Mouse (Mus musculus): Measurements from ENCODE around the gene Sox6.

The Sox6 gene

DNA sequence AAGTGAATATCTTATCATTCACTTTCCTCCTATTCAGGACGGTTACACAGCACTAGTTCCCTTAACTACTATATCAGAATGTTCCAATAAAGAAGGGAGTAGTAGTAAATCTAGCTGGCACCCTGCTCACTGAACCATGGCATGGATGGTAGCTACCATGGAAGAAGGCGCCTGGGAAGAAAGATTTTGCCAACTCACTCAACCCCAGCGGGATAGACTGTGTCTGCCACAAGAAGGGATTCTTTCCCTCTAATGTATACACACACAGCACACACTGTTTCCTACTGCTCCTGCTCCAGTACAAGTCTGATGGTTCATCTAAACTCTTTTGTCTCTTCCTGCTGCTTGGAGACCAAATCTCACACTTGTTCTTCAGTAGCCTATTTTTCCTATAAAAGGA lies 147.1 kb downstream of the Sox6 start:
- DNase-seq (ENCODE audit: low read depth) = no peak

DNA sequence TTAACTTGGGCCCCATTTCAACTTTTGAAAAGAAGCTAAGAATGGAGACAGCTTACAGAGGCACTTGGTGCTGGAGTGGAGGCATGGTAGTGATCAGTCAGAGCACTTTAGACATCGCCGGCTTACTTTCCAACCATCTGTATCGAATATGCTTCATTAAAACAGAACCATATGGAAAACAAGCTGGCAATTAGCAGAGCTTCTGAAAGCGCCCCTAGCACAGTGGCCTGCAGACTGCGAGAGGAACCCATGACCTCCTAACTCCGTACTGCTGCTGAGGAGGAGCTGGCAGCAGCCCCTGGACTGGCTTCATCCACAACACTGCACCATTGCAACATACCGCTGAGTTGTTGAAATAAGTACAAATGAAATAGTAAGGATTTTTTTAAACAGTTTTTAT lies 148.7 kb downstream of the Sox6 start:
- peak; percentile 8 for DNase-seq (ENCODE audit: low read depth)

GRCm38 (mm10) chr7:115888561-115888960 lies 150.0 kb downstream of the Sox6 start:
- no peak for DNase-seq (ENCODE audit: low read depth)

GRCm38 (mm10) chr7:115888120-115888519 lies 150.5 kb downstream of the Sox6 start:
- peak; percentile 10 for DNase-seq (ENCODE audit: low read depth)

DNA sequence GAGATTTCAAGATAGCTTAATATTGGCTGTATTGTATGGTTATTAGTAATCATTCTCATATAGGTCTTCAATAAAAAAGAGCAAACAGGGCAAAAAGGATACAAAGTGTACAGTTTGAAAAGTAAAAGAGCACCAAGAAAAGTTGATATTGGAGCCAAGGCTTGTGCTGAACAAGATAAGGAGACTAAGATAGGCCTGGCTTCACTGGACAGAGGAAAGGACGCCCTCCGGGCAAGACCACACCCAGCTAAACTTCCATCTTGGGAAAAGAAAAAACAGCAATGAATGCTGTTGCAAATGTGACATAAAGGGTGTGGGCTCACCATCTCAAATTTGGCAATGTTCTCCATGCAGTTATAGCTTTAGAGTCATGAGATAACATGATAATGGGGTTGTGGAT lies 165.7 kb downstream of the Sox6 start:
- no peak for DNase-seq (ENCODE audit: low read depth)

- DNase-seq (ENCODE audit: low read depth) = no peak
Observed at GRCm38 (mm10) chr7:115868504-115868903, 170.1 kb downstream of the Sox6 start.

DNA sequence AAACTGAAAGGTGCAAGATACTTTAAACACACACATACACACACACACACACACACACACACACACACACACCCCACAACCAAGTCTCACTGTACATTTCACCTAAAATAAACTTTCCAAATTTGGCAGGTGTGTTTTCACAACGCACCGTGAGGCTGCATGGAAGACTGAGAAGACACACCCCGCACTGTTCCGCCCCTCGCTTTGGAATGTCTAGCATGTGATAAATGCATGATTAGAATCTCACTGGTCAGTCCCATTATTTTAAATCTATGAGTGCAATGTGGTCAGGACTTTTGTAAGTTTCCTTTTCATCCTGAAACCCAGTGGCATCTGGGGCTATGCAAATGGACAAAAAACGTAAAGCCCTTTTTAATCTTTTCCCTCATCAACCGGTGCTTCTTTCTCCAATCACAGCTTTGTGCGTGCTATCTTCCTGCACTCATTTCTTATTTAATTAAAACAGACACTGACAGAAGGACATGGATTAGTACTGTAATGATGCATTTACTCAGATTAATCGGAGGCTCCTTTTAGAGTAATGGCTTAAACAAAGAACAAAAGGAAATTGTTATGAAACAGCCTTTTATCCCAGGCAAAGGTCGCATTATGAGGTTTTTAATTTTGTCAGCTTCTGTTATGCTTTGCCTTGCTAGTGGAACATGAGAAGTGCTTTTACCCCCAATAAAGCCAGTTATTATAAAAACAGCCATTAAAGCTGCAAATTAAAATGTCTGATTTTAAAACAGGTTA lies 170.9 kb downstream of the Sox6 start:
- DNase-seq (ENCODE audit: low read depth) = no peak

DNA sequence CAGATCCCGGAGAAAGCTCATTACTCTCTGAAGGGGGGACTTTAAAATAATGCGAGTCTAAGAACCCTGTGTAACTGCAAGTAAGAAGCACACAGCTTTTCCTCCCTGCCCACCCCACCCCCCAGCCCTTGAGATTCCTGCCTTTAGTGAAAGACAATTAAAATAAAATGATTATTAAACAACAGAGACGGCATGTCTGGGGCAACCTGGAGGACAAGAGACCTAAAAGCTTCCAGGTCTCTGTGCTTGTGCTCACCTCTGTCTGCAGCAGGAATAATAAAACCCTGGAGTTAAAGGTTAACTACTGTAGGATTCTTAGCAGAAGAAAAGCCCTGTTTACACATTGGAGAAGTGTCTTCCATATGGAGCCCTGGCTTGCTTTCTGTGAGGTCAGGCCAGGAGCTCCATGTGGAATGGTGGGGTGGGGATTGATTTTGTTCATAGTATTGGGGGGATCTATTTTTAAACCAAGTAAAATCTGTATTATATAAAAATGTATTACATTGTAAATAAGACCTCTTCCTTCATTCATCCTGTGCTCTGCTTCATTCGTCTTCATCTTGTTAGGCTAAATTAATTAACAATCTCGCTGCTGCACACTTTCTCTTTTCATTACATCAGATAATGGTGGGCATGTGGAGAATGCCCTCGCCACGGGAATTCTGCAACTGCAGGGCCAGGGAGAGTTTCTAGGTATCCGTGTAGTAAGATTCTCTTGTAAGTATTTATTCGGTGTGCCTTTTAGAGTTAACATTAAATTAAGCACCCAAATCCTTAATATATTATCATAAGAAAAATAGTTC lies 171.7 kb downstream of the Sox6 start:
- no peak for DNase-seq (ENCODE audit: low read depth)

DNA sequence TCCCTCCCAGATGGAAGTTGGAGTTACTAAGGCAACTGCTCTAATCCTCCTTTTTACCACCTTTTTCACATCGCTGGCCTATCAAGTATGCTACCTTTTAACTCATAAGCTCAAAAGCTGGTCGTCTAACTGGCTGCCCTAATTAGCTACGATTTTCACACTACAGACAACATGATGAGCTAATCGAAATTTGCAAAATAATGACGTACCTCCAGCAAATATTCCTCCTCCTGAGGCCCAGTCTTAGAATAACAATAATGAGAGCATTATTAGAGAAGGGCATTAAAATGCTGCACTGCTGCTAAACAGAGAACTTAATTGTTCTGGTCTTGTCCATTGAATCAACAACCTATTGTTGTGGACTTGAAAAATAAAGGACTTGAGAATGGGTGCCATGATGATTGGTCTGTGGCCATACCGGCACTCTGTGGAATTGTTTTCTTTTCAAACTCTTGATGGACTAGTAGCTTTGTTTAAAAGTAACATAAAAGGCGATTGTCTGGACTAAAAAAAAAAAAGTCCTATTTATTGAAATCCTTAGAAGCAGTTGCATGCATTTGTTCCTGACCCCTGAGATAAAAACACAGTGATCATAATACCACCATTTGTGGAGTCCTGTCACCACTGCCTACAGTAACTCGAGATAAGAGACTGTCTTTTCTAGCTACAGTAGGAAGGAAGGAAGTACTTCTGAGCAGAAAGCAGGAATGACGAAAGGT lies 172.5 kb downstream of the Sox6 start:
- no peak for DNase-seq (ENCODE audit: low read depth)

DNA sequence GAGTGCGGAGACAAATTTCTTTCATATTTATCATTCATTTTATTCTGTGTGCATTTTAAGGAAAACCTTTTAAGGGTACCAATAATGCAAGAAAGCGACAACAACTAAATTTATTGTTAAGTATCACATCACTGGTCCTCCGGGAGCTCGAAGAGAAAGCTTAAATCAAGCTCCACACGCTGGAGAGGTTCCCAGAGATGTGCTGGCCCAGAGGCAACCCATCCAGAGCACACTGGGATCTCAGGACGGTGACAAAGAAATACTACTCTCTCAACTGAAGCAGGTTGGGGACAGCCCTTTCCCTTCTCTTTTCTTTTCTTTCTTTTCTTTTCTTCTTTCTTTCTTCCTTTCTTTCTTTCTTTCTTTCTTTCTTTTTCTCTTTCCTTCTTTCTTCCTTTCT lies 173.4 kb downstream of the Sox6 start:
- DNase-seq (ENCODE audit: low read depth) = no peak

DNA sequence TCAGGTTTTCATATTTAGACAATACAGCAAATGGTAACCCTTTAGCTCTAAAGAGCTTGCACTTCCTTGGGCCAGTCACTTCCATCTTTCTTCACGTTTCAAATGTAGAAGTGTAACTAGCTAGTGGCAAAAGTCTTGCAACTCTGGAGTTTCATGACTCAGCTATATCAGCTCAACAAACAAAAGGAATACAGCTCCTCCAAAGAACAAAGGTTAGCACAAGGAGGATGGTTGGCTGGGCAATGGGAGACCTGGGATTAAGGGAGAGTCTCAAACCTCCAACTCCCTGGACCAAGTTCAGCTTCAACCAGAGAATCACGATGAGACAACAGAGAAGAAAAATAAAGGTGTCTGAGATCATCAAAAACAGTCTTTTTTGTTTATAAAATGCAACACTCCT lies 174.2 kb downstream of the Sox6 start:
- no peak for DNase-seq (ENCODE audit: low read depth)

GRCm38 (mm10) chr7:115859691-115860401 lies 178.8 kb downstream of the Sox6 start:
- DNase-seq (ENCODE audit: low read depth) = no peak

- no peak for DNase-seq (ENCODE audit: low read depth)
Observed at GRCm38 (mm10) chr7:115851131-115851530, 187.5 kb downstream of the Sox6 start.

- no peak for DNase-seq (ENCODE audit: low read depth)
Observed at GRCm38 (mm10) chr7:115845791-115846366, 192.7 kb downstream of the Sox6 start.

DNA sequence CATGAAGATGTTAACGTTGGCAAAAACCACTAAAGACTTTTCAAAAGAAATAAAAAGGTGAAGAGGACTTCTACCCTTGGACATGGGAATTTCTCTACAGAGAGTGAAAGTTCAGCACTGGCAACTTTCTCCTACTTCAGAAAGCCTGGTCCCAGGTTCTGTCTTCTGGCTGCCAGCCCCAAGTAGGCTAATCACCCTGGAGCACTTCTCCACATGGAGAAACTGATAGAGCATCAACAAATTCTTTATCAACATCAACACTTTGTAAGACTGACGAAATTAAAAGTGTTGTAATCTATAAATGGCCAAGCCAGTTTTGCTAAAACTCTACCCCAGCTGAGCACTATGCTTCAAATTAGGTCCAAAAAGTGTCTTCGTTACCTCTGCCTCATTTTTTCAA lies 193.7 kb downstream of the Sox6 start:
- no peak for DNase-seq (ENCODE audit: low read depth)

- DNase-seq (ENCODE audit: low read depth) = no peak
Observed at GRCm38 (mm10) chr7:115844431-115844830, 194.2 kb downstream of the Sox6 start.

- no peak for DNase-seq (ENCODE audit: low read depth)
Observed at GRCm38 (mm10) chr7:115842251-115842650, 196.3 kb downstream of the Sox6 start.

GRCm38 (mm10) chr7:115840613-115841012 lies 198.0 kb downstream of the Sox6 start:
- DNase-seq (ENCODE audit: low read depth) = no peak

DNA sequence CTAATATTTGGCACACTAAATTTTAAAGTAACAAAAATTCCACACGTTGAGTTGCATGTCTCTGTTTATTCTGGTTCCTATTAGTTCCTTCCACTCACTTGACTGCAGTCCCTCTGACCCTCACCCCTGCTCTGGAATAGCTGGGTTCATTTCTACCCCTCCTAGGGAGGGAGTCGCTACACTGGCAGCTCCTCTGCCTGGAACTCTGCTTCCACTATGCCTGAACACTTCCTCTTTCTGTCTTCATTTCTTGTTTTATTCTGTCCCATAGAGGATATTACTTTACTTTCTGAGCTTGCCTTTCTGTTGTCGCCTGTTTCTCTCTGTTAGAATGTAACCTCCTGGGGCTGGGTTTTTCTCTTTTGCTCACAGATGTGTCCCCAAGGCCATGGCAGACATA lies 203.6 kb downstream of the Sox6 start:
- no peak for DNase-seq (ENCODE audit: low read depth)

- no peak for DNase-seq (ENCODE audit: low read depth)
Observed at GRCm38 (mm10) chr7:115833701-115834100, 204.9 kb downstream of the Sox6 start.

DNA sequence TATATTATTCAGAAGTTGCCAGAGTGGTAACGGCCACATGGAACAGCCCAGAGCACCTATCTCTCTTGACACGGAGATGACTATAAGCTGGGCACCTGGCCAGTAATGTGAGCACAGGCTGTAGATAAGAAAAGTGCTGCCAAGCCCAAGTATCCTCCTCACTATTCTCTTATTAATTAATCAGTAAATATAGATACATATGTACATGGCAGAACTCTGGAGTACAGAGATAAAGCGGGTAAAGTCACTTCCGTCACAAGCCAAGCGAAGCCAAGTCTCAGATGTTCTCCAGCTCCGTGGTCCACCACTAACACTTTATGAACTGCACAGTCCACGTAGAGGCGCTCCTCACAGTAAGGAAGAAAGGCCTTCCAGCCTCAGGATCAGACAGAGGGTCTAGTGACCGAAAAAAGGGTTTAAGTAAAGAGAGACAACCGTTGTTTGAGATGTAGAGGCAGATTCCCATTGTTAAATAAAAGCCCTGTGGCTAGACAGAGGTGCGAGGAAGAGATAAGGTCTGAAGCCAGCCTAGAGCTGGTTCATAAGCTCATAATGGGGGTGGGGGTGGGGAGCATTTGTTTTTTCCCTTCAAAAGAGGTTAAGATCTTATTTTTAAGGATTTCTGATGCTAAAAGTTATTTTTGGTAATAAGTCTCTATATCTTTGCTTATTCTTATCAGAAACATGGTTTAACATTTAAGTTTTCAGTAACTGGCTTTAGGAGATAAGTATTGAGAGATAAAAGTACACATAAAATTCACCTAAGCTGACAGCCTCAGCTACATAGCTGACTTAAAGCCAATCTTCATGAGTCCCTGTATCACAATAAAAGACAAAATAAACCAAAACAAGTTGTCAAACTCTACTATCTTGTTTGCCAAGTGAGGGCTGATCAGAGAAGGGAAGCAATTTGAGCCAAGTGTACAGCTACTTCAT lies 207.4 kb downstream of the Sox6 start:
- DNase-seq (ENCODE audit: low read depth) = no peak

Measured in fibroblast of lung, adult 2 months (primary cell).